In the genomic region with DNA sequence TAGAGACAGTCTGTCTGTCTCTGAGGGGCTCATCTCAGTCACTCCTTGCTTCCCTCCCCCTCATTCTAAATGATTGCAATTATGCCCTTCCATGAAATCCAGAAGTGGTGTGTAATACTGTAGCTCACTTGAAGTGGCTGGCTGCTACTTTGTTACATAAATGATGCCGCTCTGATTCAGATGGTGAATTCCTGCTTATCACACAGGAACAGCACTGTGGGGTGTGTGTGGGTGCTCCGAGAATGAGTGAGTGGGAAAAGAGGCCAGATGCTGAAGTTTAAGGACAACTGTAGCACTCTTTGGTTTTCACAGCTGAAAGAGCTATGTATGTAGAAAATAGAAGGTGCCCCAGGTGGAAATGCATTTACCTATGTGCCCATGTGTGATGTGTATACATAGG, we compare ENCODE assay signal across 19 mouse cellular contexts. TPM values are rescaled to one million over a fixed set of nuclear protein-coding genes. Genes with fewer than 3 reads are reported as not detected.
"Had no signal": no experiment of that assay in that cellular context is flagged by ENCODE, and none has a peak within 500 bp of the region (broad histone marks: within the 10 kb centered on the region; RNA-seq: fewer than 3 reads in every experiment).

No protein-coding gene starts in this region.

- H3K27ac ChIP-seq: midbrain, embryonic 10.5 days; midbrain, embryonic 12.5 days; neural tube, embryonic 13.5 days; neural tube, embryonic 15.5 days had no signal

- DNase-seq: lung, adult 18-20 months; lung, embryonic 14.5 days; lung, postnatal 10 days; lung, postnatal 4 days; midbrain, embryonic 14.5 days; retina, postnatal 1 day; right cerebral cortex, postnatal 14 days; right cerebral cortex, postnatal 4 days; spleen, adult 18-20 months; thymus, adult 2 months; thymus, postnatal 25 days; thymus, postnatal 4 days had no signal

- H3K4me3 ChIP-seq: midbrain, embryonic 10.5 days; midbrain, embryonic 12.5 days; myocyte; neural tube, embryonic 13.5 days; neural tube, embryonic 15.5 days had no signal

RNA-seq across cellular contexts. Expression of a gene that starts 14.7 kb away (rescaled TPM):
- total RNA-seq: megakaryocyte, adult 5-6 weeks; megakaryocyte-erythroid progenitor cell, adult 5-6 weeks had no signal
